Mouse (Mus musculus) testis, adult 2 months (tissue): Measurements from ENCODE around the gene Khnyn.

Source experiments
- CTCF ChIP-seq: fragments of 200-500 bp; IDR thresholded peaks from 2 replicates; pipeline ENCODE4 v1.5.1; 2012; ENCODE audit warnings: low read depth, mild to moderate bottlenecking, inconsistent platforms, low read length, moderate library complexity; ENCODE audit not compliant: control insufficient read depth, insufficient read depth, insufficient replicate concordance
- POLR2A ChIP-seq: fragments of 200-500 bp; IDR thresholded peaks from 2 replicates; pipeline ENCODE4 v1.6.1; 2012; ENCODE audit warnings: low read depth, mild to moderate bottlenecking, inconsistent platforms, low read length, moderate library complexity; ENCODE audit not compliant: control insufficient read depth

- peak; percentile 22; the same call in 1 of the 2 replicates for TF ChIP-seq CTCF
- TF ChIP-seq POLR2A: no peak
Observed at GRCm38 (mm10) chr14:55918240-55919082, 33.7 kb downstream of the Khnyn start.
